Mouse (Mus musculus): ENCODE results near the gene Proca1.
"Not testable (repeated sequence)": the region's sequence is repeated elsewhere in the genome, so short reads cannot be mapped to it uniquely, and the experiment has no call there.

The Proca1 gene

GRCm38 (mm10) chr11:78182450-78182849 lies 10.7 kb upstream of the Proca1 start:
- no peak for DNase-seq (ENCODE audit: low spot score in 2 of 2)

- DNase-seq (ENCODE audit: low spot score in 2 of 2) = peak; percentile 74 to 84
These were observed 10.0 kb upstream of the Proca1 start, which contains the start of gene Rpl23a for GRCm38 (mm10) chr11:78182961-78183844. TSS of gene Rpl23a (minus strand) at chr11:78183584.

GRCm38 (mm10) chr11:78183884-78184514 lies 9.2 kb upstream of the Proca1 start:
- DNase-seq (ENCODE audit: low spot score in 2 of 2) = no peak

GRCm38 (mm10) chr11:78184702-78185101 lies 8.5 kb upstream of the Proca1 start:
- DNase-seq (ENCODE audit: low spot score in 2 of 2) = not testable (repeated sequence)

- DNase-seq (ENCODE audit: low spot score in 2 of 2) = peak; percentile 58 to 63
These were observed 4.6 kb upstream of the Proca1 start, which contains the start of gene Rab34 for GRCm38 (mm10) chr11:78188331-78189233. TSS of gene Rab34 (plus strand) at chr11:78188430.

- peak; percentile 40 to 44 for DNase-seq (ENCODE audit: low spot score in 2 of 2)
These were observed 3.8 kb upstream of the Proca1 start for GRCm38 (mm10) chr11:78189234-78190040.

GRCm38 (mm10) chr11:78190041-78190440 lies 3.2 kb upstream of the Proca1 start:
- DNase-seq (ENCODE audit: low spot score in 2 of 2) = no peak

- peak; percentile 69 to 79 for DNase-seq (ENCODE audit: low spot score in 2 of 2)
These were observed 1.4 kb downstream of the Proca1 start for GRCm38 (mm10) chr11:78194411-78195100.

- DNase-seq (ENCODE audit: low spot score in 2 of 2) = no peak
These were observed 2.1 kb downstream of the Proca1 start for GRCm38 (mm10) chr11:78195101-78195863.

GRCm38 (mm10) chr11:78202372-78202771 lies 9.2 kb downstream of the Proca1 start:
- DNase-seq (ENCODE audit: low spot score in 2 of 2) = no peak

- DNase-seq (ENCODE audit: low spot score in 2 of 2) = no peak
These were observed 11.1 kb downstream of the Proca1 start for GRCm38 (mm10) chr11:78204287-78204686.

GRCm38 (mm10) chr11:78205361-78206206 lies 12.4 kb downstream of the Proca1 start:
- no peak for DNase-seq (ENCODE audit: low spot score in 2 of 2)

- no peak for DNase-seq (ENCODE audit: low spot score in 2 of 2)
These were observed 14.0 kb downstream of the Proca1 start for GRCm38 (mm10) chr11:78207190-78207589.

GRCm38 (mm10) chr11:78209886-78210285 lies 16.7 kb downstream of the Proca1 start:
- no peak for DNase-seq (ENCODE audit: low spot score in 2 of 2)

- DNase-seq (ENCODE audit: low spot score in 2 of 2) = no peak
These were observed 17.4 kb downstream of the Proca1 start for GRCm38 (mm10) chr11:78210615-78211014.

- DNase-seq (ENCODE audit: low spot score in 2 of 2) = no peak
These were observed 18.3 kb downstream of the Proca1 start for GRCm38 (mm10) chr11:78211513-78211912.

GRCm38 (mm10) chr11:78213086-78213817 lies 20.1 kb downstream of the Proca1 start:
- DNase-seq (ENCODE audit: low spot score in 2 of 2) = no peak
